8 mouse cellular contexts compared by ENCODE assay signal in the genomic region with DNA sequence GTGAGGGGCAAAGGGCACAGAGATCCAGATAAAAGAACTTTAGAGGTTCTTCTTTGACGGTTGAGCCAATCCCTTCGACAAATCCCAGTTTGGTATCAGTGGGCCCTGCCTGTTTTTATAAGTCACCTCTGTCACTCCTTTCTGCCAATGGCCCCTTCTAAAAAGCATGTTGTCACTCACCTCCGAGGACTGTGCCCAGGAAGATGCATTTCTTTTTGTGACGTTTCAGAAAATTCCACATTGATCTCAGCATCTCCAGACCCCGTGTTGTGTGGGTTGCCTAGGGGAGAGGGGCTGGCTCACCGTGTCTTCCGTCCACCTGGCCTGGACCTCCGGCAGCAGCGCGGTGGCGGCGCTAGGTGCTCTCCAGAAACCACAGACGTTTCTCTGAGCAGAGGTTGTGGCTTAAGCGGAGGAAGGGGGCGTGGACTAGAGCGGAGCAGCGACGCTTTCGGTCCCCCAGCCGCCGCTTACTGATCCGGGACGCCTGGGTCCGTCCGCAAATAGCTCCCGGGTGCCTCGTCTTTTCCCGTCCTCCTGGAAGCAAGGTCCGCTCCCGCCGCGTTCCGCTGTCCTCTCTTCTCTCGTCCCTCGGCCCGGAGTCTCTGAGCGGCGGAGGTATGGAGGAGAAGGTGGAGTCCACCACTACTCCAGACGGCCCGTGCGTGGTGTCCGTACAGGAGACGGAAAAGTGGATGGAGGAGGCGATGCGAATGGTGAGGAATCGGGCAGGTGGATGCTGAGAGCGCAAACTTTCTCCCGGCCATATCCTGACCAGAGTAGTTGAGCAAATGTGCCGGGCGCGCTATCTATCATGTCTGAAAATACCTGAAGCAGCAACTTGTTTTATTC. TPM values are rescaled to one million over a fixed set of nuclear protein-coding genes. Genes with fewer than 3 reads are reported as not detected.
A peak's percentile ranks its signal among the peaks of the same experiment; 100 is the strongest.
DNase-seq lines count a peak whose midpoint lies in the region; ATAC-seq and TF ChIP-seq lines count a peak whose summit lies in the region.

A gene (plus strand): TSS at position 249 of the 852 bp plus-strand sequence.
A gene (minus strand): TSS at position 497 of the 852 bp plus-strand sequence.

- peaks cover 3 to 5% of the 10 kb centered on the region in 2 experiments; a peak in 3 of 4 replicates for H3K36me3 ChIP-seq in MEL (ENCODE audit: control insufficient read depth in 1 of 2, insufficient read depth in 2 of 2, low read length in 2 of 2)
- H3K36me3 ChIP-seq in hindbrain, embryonic 10.5 days = peaks cover 4% of the 10 kb centered on the region
- H3K36me3 ChIP-seq in lung, postnatal 0 days (ENCODE audit: insufficient read depth, low read length) = no peaks in the 10 kb centered on the region

- peak within 1 kb of the TSS; percentile 54 for H3K4me2 ChIP-seq in lung, postnatal 0 days (replicated peaks; ENCODE audit: low read depth, low read length)

- peak; percentile 95 for DNase-seq in MEL (ENCODE audit: low read depth, low spot score)
- DNase-seq in cerebellum, adult 2 months = peak; percentile 85 to 93
- DNase-seq in forelimb bud, embryonic 11.5 days (ENCODE audit: low read depth, low spot score) = peak; percentile 89
- peak; percentile 91 for DNase-seq in hindbrain, embryonic 10.5 days (ENCODE audit: low spot score)
- peak; percentile 80 for DNase-seq in layer of hippocampus, adult 9-11 months
- peak; percentile 98 for DNase-seq in lung, postnatal 0 days (ENCODE audit: low spot score)
- DNase-seq in ovary, postnatal 14 days (ENCODE audit: low spot score) = peak; percentile 88
- DNase-seq in thymus, postnatal 14 days = peak; percentile 93

- H3K4me1 ChIP-seq in MEL (ENCODE audit: control insufficient read depth in 1 of 2, insufficient read depth in 2 of 2, low read length in 2 of 2) = peaks cover 2 to 10% of the 10 kb centered on the region in 2 experiments; a peak in 3 of 4 replicates
- no peaks in the 10 kb centered on the region; the same call in 1 of the 2 replicates for H3K4me1 ChIP-seq in cerebellum, adult 2 months (ENCODE audit: control insufficient read depth, insufficient read depth, low read length)
- H3K4me1 ChIP-seq in hindbrain, embryonic 10.5 days (replicated peaks) = peaks cover 11% of the 10 kb centered on the region; the same call in 1 of the 2 replicates
- H3K4me1 ChIP-seq in lung, postnatal 0 days (ENCODE audit: insufficient read depth, low read depth, low read length) = no peaks in the 10 kb centered on the region; the same call in 1 of the 2 replicates

- H3K27ac ChIP-seq in MEL (ENCODE audit: control insufficient read depth, low read depth, low read length) = peak within 1 kb of the TSS; percentile 78
- peak within 1 kb of the TSS; percentile 66 for H3K27ac ChIP-seq in cerebellum, adult 2 months (ENCODE audit: insufficient read depth, low read length)
- peak within 1 kb of the TSS; percentile 90 for H3K27ac ChIP-seq in hindbrain, embryonic 10.5 days
- peak within 1 kb of the TSS; percentile 75 for H3K27ac ChIP-seq in lung, postnatal 0 days (ENCODE audit: low read length)

- ATAC-seq in lung, postnatal 0 days = peak; percentile 99

- no peak for TF ChIP-seq RAD21 in MEL (IDR thresholded peaks at IDR 0.05; ENCODE audit: low read depth, low read length)

- TF ChIP-seq EP300 in MEL (IDR thresholded peaks at IDR 0.05; ENCODE audit: low read depth in 1 of 2, low read length in 2 of 2) = no peak
- no peak for TF ChIP-seq EP300 in lung, postnatal 0 days (IDR thresholded peaks at IDR 0.05)

- peaks cover 19% of the 10 kb centered on the region for H3K79me2 ChIP-seq in MEL (ENCODE audit: control insufficient read depth, insufficient read depth, low read length, poor library complexity)

- H3K9ac ChIP-seq in MEL (ENCODE audit: control insufficient read depth, low read depth, low read length, poor library complexity, severe bottlenecking) = peak within 1 kb of the TSS; percentile 90
- H3K9ac ChIP-seq in lung, postnatal 0 days (replicated peaks; ENCODE audit: low read depth) = peak within 1 kb of the TSS; percentile 84

- H3K4me3 ChIP-seq in MEL (ENCODE audit: control insufficient read depth in 1 of 2, insufficient read depth in 1 of 2, low read depth in 2 of 2, low read length in 2 of 2) = peak within 1 kb of the TSS; percentile 67 to 90
- H3K4me3 ChIP-seq in cerebellum, adult 2 months (replicated peaks; ENCODE audit: insufficient read depth, low read depth, low read length) = peak within 1 kb of the TSS; percentile 95
- H3K4me3 ChIP-seq in hindbrain, embryonic 10.5 days = peak within 1 kb of the TSS; percentile 79
- H3K4me3 ChIP-seq in lung, postnatal 0 days (ENCODE audit: low read depth, low read length) = peak within 1 kb of the TSS; percentile 73

- no peaks in the 10 kb centered on the region for H3K27me3 ChIP-seq in MEL (ENCODE audit: control insufficient read depth in 1 of 2, insufficient read depth in 2 of 2, low read length in 2 of 2)
- no peaks in the 10 kb centered on the region for H3K27me3 ChIP-seq in cerebellum, adult 2 months (ENCODE audit: control insufficient read depth, insufficient read depth, low read length)
- H3K27me3 ChIP-seq in hindbrain, embryonic 10.5 days (ENCODE audit: insufficient read depth, poor library complexity, severe bottlenecking) = no peaks in the 10 kb centered on the region
- no peaks in the 10 kb centered on the region for H3K27me3 ChIP-seq in lung, postnatal 0 days (replicated peaks; ENCODE audit: insufficient read depth, low read length)

- H3K9me3 ChIP-seq in MEL (replicated peaks; ENCODE audit: insufficient read depth, low read length) = no peaks in the 10 kb centered on the region
- no peaks in the 10 kb centered on the region for H3K9me3 ChIP-seq in hindbrain, embryonic 10.5 days
- no peaks in the 10 kb centered on the region for H3K9me3 ChIP-seq in lung, postnatal 0 days (ENCODE audit: low read length)

- peak; percentile 55 to 84 for TF ChIP-seq POLR2A in MEL (IDR thresholded peaks at IDR 0.05; ENCODE audit: control insufficient read depth in 1 of 2, insufficient read depth in 1 of 2, low read depth in 1 of 2, low read length in 2 of 2, poor library complexity in 1 of 2)
- TF ChIP-seq POLR2A in cerebellum, adult 2 months (IDR thresholded peaks at IDR 0.05; ENCODE audit: borderline replicate concordance, insufficient read depth, low read length) = peak; percentile 74; the same call in 1 of the 2 replicates

- under 1% methylated on average over 51 of the region's 51 CpGs for whole genome bisulfite sequencing in cerebellum, adult 2 months
- WGBS in hindbrain, embryonic 10.5 days = 1% methylated on average over 51 of the region's 51 CpGs
- WGBS in lung, postnatal 0 days = under 1% methylated on average over 50 of the region's 51 CpGs

- TF ChIP-seq CTCF in MEL (IDR thresholded peaks at IDR 0.05 in 2 of 3, conservative IDR thresholded peaks at IDR 0.05 in 1 of 3; ENCODE audit: control insufficient read depth in 1 of 3, insufficient read depth in 1 of 3, low read depth in 2 of 3, low read length in 3 of 3, poor library complexity in 1 of 3, severe bottlenecking in 1 of 3) = no peak
- no peak for TF ChIP-seq CTCF in cerebellum, adult 2 months (IDR thresholded peaks at IDR 0.05; ENCODE audit: borderline replicate concordance, insufficient read depth, low read depth, low read length)
- TF ChIP-seq CTCF in lung, postnatal 0 days (IDR thresholded peaks at IDR 0.05) = 0 out of 2 replicates have a peak, but pooled peaks have one; percentile 5

TF ChIP-seq in MEL, 35 proteins besides CTCF, POLR2A, EP300 and RAD21:
- TF ChIP-seq GATA1 (IDR thresholded peaks at IDR 0.05; ENCODE audit: low read depth, low read length) (no peak), ELF1 (IDR thresholded peaks at IDR 0.05; ENCODE audit: low read depth, low read length) (peak; percentile 25; the same call in 1 of the 2 replicates), TBP (IDR thresholded peaks at IDR 0.05; ENCODE audit: low read depth, low read length) (peak; percentile 50; the same call in 1 of the 2 replicates), MEF2A (IDR thresholded peaks at IDR 0.05; ENCODE audit: extremely low read depth, insufficient replicate concordance, low read depth, low read length, poor library complexity, severe bottlenecking) (no peak), MXI1 (IDR thresholded peaks at IDR 0.05; ENCODE audit: low read depth, low read length) (peak; percentile 69), POLR2AphosphoS2 (IDR thresholded peaks at IDR 0.05; ENCODE audit: low read length) (peak; percentile 66), SIN3A (IDR thresholded peaks at IDR 0.05; ENCODE audit: low read length) (peak; percentile 82; the same call in 1 of the 2 replicates), NELFE (IDR thresholded peaks at IDR 0.05; ENCODE audit: low read depth, low read length) (peak; percentile 70), SMC3 (IDR thresholded peaks at IDR 0.05; ENCODE audit: low read depth, low read length) (no peak), CHD2 (IDR thresholded peaks at IDR 0.05; ENCODE audit: low read length) (no peak), HCFC1 (IDR thresholded peaks at IDR 0.05; ENCODE audit: low read depth, low read length) (peak; percentile 92), TCF12 (IDR thresholded peaks at IDR 0.05; ENCODE audit: low read depth, low read length) (peak; percentile 73; the same call in 1 of the 2 replicates), GABPA (IDR thresholded peaks at IDR 0.05; ENCODE audit: low read depth, low read length) (no peak), UBTF (IDR thresholded peaks at IDR 0.05; ENCODE audit: borderline replicate concordance, insufficient read depth, low read depth, low read length) (0 out of 2 replicates have a peak, but pooled peaks have one; percentile 76), USF1 (IDR thresholded peaks at IDR 0.05; ENCODE audit: low read depth, low read length) (0 out of 2 replicates have a peak, but pooled peaks have one; percentile 19)
TF ChIP-seq in MEL: peak in this region for 10.

RNA-seq across cellular contexts. Expression of the first gene that starts in this region (rescaled TPM):
- 14.7 and 16.4 TPM in 2 replicates for total RNA-seq in MEL (2012; rRNA removed)
- polyA plus RNA-seq in MEL (2012; ENCODE audit: insufficient read depth in 1 of 2, insufficient read length in 2 of 2, low read depth in 1 of 2, low replicate concordance in 2 of 2, missing spikeins in 1 of 2) = 10 to 100 TPM in 1 of 2 experiments, not detected in 1; 21.3 TPM
- 6.2 and 7.2 TPM in 2 replicates for polyA plus RNA-seq in cerebellum, adult 2 months (2012; rRNA removed)
- 4.2 and 5.3 TPM in 2 replicates for polyA plus RNA-seq in hindbrain, embryonic 10.5 days (2016; fragmentation: Nextera tagmentation; extraction: Ambion mirVana)
- polyA plus RNA-seq in lung, postnatal 0 days (2015; fragmentation: Nextera tagmentation; extraction: Ambion mirVana) = 2.9 and 3.4 TPM in 2 replicates

RNA-seq across cellular contexts. Expression of the second gene that starts in this region (rescaled TPM):
- 13.8 and 14.5 TPM in 2 replicates for total RNA-seq in MEL (2012; rRNA removed)
- polyA plus RNA-seq in MEL (2012; ENCODE audit: insufficient read depth in 1 of 2, insufficient read length in 2 of 2, low read depth in 1 of 2, low replicate concordance in 2 of 2, missing spikeins in 1 of 2) = 10 to 100 TPM in 1 of 2 experiments, not detected in 1; 15.1 TPM
- polyA plus RNA-seq in cerebellum, adult 2 months (2012; rRNA removed) = 27.5 and 30.2 TPM in 2 replicates
- 15.6 and 19.6 TPM in 2 replicates for polyA plus RNA-seq in hindbrain, embryonic 10.5 days (2016; fragmentation: Nextera tagmentation; extraction: Ambion mirVana)
- polyA plus RNA-seq in lung, postnatal 0 days (2015; fragmentation: Nextera tagmentation; extraction: Ambion mirVana) = 24.3 and 26.9 TPM in 2 replicates

Comparison
In these comparisons a context has a peak if more than half of its experiments do, and no peak if none do; other contexts are left out.
1. Peak in every context shown above with its lines: DNase-seq, ATAC-seq, H3K4me3 ChIP-seq and H3K27ac ChIP-seq.